Mouse (Mus musculus) CH12.LX (cell line): ENCODE results near the gene Smim13.

Experiments
- CTCF ChIP-seq, 2 experiments: IDR thresholded peaks in 1 of 2; conservative IDR thresholded peaks in 1 of 2; 2 replicates each; pipeline ENCODE4 v1.5.1; 2011 to 2012; ENCODE audit warnings: low read depth in 2 of 2, low read length in 2 of 2, improper control_type of control experiment in 1 of 2, inconsistent platforms in 1 of 2, mild to moderate bottlenecking in 1 of 2, moderate library complexity in 1 of 2
- EP300 ChIP-seq: IDR thresholded peaks from 2 replicates; pipeline ENCODE4 v1.6.1; 2011; ENCODE audit warnings: low read length, improper control_type of control experiment
- ETS1 ChIP-seq: conservative IDR thresholded peaks from 2 replicates; pipeline ENCODE4 v1.6.1; 2012; ENCODE audit warnings: low read depth, mild to moderate bottlenecking, inconsistent platforms, low read length, improper control_type of control experiment, moderate library complexity
- KAT2A ChIP-seq: IDR thresholded peaks from 2 replicates; pipeline ENCODE4 v1.6.1; 2012; ENCODE audit warnings: low read length, improper control_type of control experiment, inconsistent platforms; ENCODE audit not compliant: insufficient replicate concordance
- MAX ChIP-seq: IDR thresholded peaks from 2 replicates; pipeline ENCODE4 v1.6.1; 2011; ENCODE audit warnings: low read length, improper control_type of control experiment
- PAX5 ChIP-seq: IDR thresholded peaks from 2 replicates; pipeline ENCODE4 v1.6.1; 2012; ENCODE audit warnings: low read length, inconsistent platforms, mixed read lengths
- POLR2A ChIP-seq: IDR thresholded peaks from 2 replicates; pipeline ENCODE4 v1.6.1; 2011; ENCODE audit warnings: low read depth, mild to moderate bottlenecking, improper control_type of control experiment, low read length
- SMC3 ChIP-seq: IDR thresholded peaks from 2 replicates; pipeline ENCODE4 v1.6.1; 2011; ENCODE audit warnings: low read depth, low read length, improper control_type of control experiment
- ZMIZ1 ChIP-seq: IDR thresholded peaks from 2 replicates; pipeline ENCODE4 v1.6.1; 2012; ENCODE audit warnings: low read depth, mild to moderate bottlenecking, inconsistent platforms, low read length, improper control_type of control experiment

DNA sequence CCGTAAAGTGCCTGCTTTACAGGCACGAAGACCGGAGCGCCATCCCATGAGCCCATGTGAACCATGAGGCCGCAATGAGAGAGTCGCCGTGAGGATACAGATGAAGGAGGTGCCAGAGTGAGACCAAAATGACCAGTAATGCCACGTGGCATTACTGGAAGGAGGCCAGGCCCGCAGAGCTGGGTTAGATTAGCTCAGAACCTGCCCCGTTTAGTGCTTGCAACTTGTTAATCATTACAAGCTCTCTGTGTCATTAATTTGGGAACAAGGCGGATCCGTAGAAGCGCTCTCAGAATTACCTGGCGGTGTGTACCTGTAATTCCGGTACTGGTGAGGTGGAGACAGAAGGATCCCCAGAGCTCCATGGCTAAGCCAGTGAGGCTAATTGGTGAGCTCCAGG is 17.4 kb upstream of the Smim13 start:
- TF ChIP-seq EP300 (no peak), POLR2A (no peak), KAT2A (no peak), CTCF (conservative IDR thresholded peaks at IDR 0.05 in 1 of 2, IDR thresholded peaks at IDR 0.05 in 1 of 2; ENCODE audit: low read depth in 2 of 2, low read length in 2 of 2) (no peak), ETS1 (no peak), PAX5 (no peak), SMC3 (no peak), MAX (no peak), ZMIZ1 (no peak)
